Mouse (Mus musculus) stomach, embryonic 16.5 days (tissue): ENCODE data around the gene Trem1. TPM values are rescaled to one million over a fixed set of nuclear protein-coding genes. Genes with fewer than 3 reads are reported as not detected.
A peak's percentile ranks its signal among the peaks of the same experiment; 100 is the strongest.

Experiments
- ATAC-seq: fragments of 200-750 bp; cut with Nextera tagmentation; 2 replicates; pipeline ENCODE4 v1.8.0; 2017; ENCODE audit warnings: moderate number of reproducible peaks, moderate TSS enrichment; ENCODE audit not compliant: insufficient read depth, low FRiP score
- H3K27ac ChIP-seq: fragments of 300-500 bp; sonication (generic); 2 replicates; pipeline ENCODE4 v1.5.1; 2014; ENCODE audit warnings: low read length
- H3K27me3 ChIP-seq: fragments of 300-500 bp; sonication (generic); 2 replicates; pipeline ENCODE4 v1.6.1; 2014; ENCODE audit warnings: low read length, control low read depth, mixed read lengths; ENCODE audit not compliant: control insufficient read depth, insufficient read depth
- H3K36me3 ChIP-seq: fragments of 300-500 bp; sonication (generic); 2 replicates; pipeline ENCODE4 v1.6.1; 2014; ENCODE audit warnings: low read length; ENCODE audit not compliant: control insufficient read depth, insufficient read depth
- H3K4me1 ChIP-seq: fragments of 300-500 bp; sonication (generic); 2 replicates; pipeline ENCODE4 v1.6.1; 2014; ENCODE audit warnings: low read length, control low read depth, mixed read lengths; ENCODE audit not compliant: control insufficient read depth, insufficient read depth
- H3K4me2 ChIP-seq: fragments of 300-500 bp; sonication (generic); 2 replicates; pipeline ENCODE4 v1.6.1; 2014; ENCODE audit warnings: low read depth, low read length, mixed read lengths
- H3K4me3 ChIP-seq: fragments of 300-500 bp; sonication (generic); replicated peaks from 2 replicates; pipeline ENCODE4 v1.5.1; 2014; ENCODE audit warnings: mild to moderate bottlenecking, low read length
- H3K9ac ChIP-seq: fragments of 300-500 bp; sonication (generic); 2 replicates; pipeline ENCODE4 v1.6.1; 2014; ENCODE audit warnings: low read length
- H3K9me3 ChIP-seq: fragments of 300-500 bp; sonication (generic); replicated peaks from 2 replicates; pipeline ENCODE4 v1.6.1; 2016; ENCODE audit warnings: low read length, control low read depth; ENCODE audit not compliant: control insufficient read depth
- WGBS: fragments of 180-500 bp; shearing (Covaris S2); extraction: QIAGEN DNeasy Blood & Tissue Kit; methylation state at CpG from one replicate; pipeline ENCODE4 v1.1.7; 2014; 5-methylcytosine and 5-hydroxymethylcytosine counted together
- polyA plus RNA-seq: library from polyadenylated mRNA; unstranded; fragments of >200 nt; fragmentation: Nextera tagmentation; extraction: Ambion mirVana; gene quantifications from 2 replicates; pipeline ENCODE4 v1.2.1, GENCODE M21; 2015

The Trem1 gene
- polyA plus RNA-seq, 1 experiment from 2014 or later: 0.48 TPM

- Histone ChIP-seq H3K27ac (no peak overlapping the region), H3K9me3 (no peaks in the 10 kb centered on the region), H3K36me3 (no peaks in the 10 kb centered on the region), H3K4me2 (no peak overlapping the region), H3K27me3 (no peaks in the 10 kb centered on the region), H3K4me3 (no peak overlapping the region), H3K4me1 (no peaks in the 10 kb centered on the region), H3K9ac (no peak overlapping the region)
- no peak for ATAC-seq
- WGBS: 36% methylated on average over 6 of the region's 6 CpGs
Observed at GRCm38 (mm10) chr17:48274885-48275284, 42.3 kb downstream of the Trem1 start.

- Histone ChIP-seq H3K4me2 (no peak overlapping the region), H3K4me3 (no peak overlapping the region), H3K9ac (no peak overlapping the region), H3K27ac (no peak overlapping the region), H3K36me3 (no peaks in the 10 kb centered on the region), H3K4me1 (no peaks in the 10 kb centered on the region), H3K9me3 (no peaks in the 10 kb centered on the region), H3K27me3 (no peaks in the 10 kb centered on the region)
- ATAC-seq: no peak
- WGBS: 53% methylated on average over 7 of the region's 7 CpGs
Observed at GRCm38 (mm10) chr17:48275736-48276135, 43.2 kb downstream of the Trem1 start.

GRCm38 (mm10) chr17:48278381-48278780 lies 45.8 kb downstream of the Trem1 start:
- H3K4me1 ChIP-seq: peaks cover 4% of the 10 kb centered on the region; the same call in 1 of the 2 replicates
- H3K27me3 ChIP-seq: no peaks in the 10 kb centered on the region
- no peak overlapping the region for H3K9ac ChIP-seq
- no peaks in the 10 kb centered on the region for H3K9me3 ChIP-seq
- H3K4me2 ChIP-seq: no peak overlapping the region
- no peaks in the 10 kb centered on the region for H3K36me3 ChIP-seq
- ATAC-seq: no peak
- H3K27ac ChIP-seq: no peak overlapping the region
- no peak overlapping the region for H3K4me3 ChIP-seq

GRCm38 (mm10) chr17:48279002-48279401 lies 46.4 kb downstream of the Trem1 start:
- Histone ChIP-seq H3K9ac (no peak overlapping the region), H3K27me3 (no peaks in the 10 kb centered on the region), H3K4me2 (no peak overlapping the region), H3K27ac (no peak overlapping the region), H3K9me3 (no peaks in the 10 kb centered on the region), H3K36me3 (no peaks in the 10 kb centered on the region), H3K4me1 (peaks cover 4% of the 10 kb centered on the region; the same call in 1 of the 2 replicates), H3K4me3 (no peak overlapping the region)
- ATAC-seq: no peak
- 79% methylated on average over 4 of the region's 4 CpGs for WGBS

- Histone ChIP-seq H3K36me3 (no peaks in the 10 kb centered on the region), H3K27me3 (no peaks in the 10 kb centered on the region), H3K4me1 (peaks cover 4% of the 10 kb centered on the region; the same call in 1 of the 2 replicates), H3K27ac (no peak overlapping the region), H3K4me3 (peak overlapping the region; percentile 29), H3K4me2 (peak overlapping the region; percentile 52), H3K9me3 (no peaks in the 10 kb centered on the region), H3K9ac (peak overlapping the region; percentile 57; the same call in 1 of the 2 replicates)
- no peak for ATAC-seq
- 21% methylated on average over 18 of the region's 18 CpGs for WGBS
Observed at GRCm38 (mm10) chr17:48280943-48281738, 48.6 kb downstream of the Trem1 start.

GRCm38 (mm10) chr17:48281739-48282085 lies 49.1 kb downstream of the Trem1 start:
- WGBS: 7% methylated on average over 3 of the region's 3 CpGs
- H3K9ac ChIP-seq: peak overlapping the region; percentile 57; the same call in 1 of the 2 replicates

GRCm38 (mm10) chr17:48286765-48287164 lies 54.2 kb downstream of the Trem1 start:
- WGBS: 47% methylated on average over 1 of the region's 1 CpGs
- Histone ChIP-seq H3K27me3 (no peaks in the 10 kb centered on the region), H3K9ac (no peak overlapping the region), H3K27ac (no peak overlapping the region), H3K4me2 (no peak overlapping the region), H3K4me3 (no peak overlapping the region), H3K36me3 (no peaks in the 10 kb centered on the region), H3K4me1 (no peaks in the 10 kb centered on the region), H3K9me3 (no peaks in the 10 kb centered on the region)
- no peak for ATAC-seq

More at GRCm38 (mm10) chr17:48281739-48282085, 49.1 kb downstream of the Trem1 start:
- H3K4me1 ChIP-seq: peaks cover 4% of the 10 kb centered on the region; the same call in 1 of the 2 replicates
- H3K4me2 ChIP-seq: peak overlapping the region; percentile 52
- H3K27me3 ChIP-seq: no peaks in the 10 kb centered on the region
- H3K9me3 ChIP-seq: no peaks in the 10 kb centered on the region
- peak overlapping the region; percentile 29 for H3K4me3 ChIP-seq
- H3K36me3 ChIP-seq: no peaks in the 10 kb centered on the region
- no peak overlapping the region for H3K27ac ChIP-seq
- no peak for ATAC-seq

GRCm38 (mm10) chr17:48287276-48287675 lies 54.7 kb downstream of the Trem1 start:
- H3K9me3 ChIP-seq: no peaks in the 10 kb centered on the region
- no peaks in the 10 kb centered on the region for H3K27me3 ChIP-seq
- no peaks in the 10 kb centered on the region for H3K36me3 ChIP-seq
- ATAC-seq: no peak
- no peak overlapping the region for H3K4me3 ChIP-seq
- no peak overlapping the region for H3K27ac ChIP-seq
- no peaks in the 10 kb centered on the region for H3K4me1 ChIP-seq
- 55% methylated on average over 2 of the region's 2 CpGs for WGBS
- no peak overlapping the region for H3K9ac ChIP-seq
- H3K4me2 ChIP-seq: no peak overlapping the region

- no peak overlapping the region for H3K4me2 ChIP-seq
- H3K36me3 ChIP-seq: no peaks in the 10 kb centered on the region
- H3K9ac ChIP-seq: no peak overlapping the region
- no peaks in the 10 kb centered on the region for H3K9me3 ChIP-seq
- no peak overlapping the region for H3K27ac ChIP-seq
- WGBS: 78% methylated on average over 5 of the region's 5 CpGs
- no peaks in the 10 kb centered on the region for H3K4me1 ChIP-seq
- no peaks in the 10 kb centered on the region for H3K27me3 ChIP-seq
- no peak for ATAC-seq
- no peak overlapping the region for H3K4me3 ChIP-seq
Observed at GRCm38 (mm10) chr17:48293500-48294194, 61.1 kb downstream of the Trem1 start.
